Mouse (Mus musculus) heart, embryonic 11.5 days (tissue): ENCODE data around the gene Dand5. TPM values are rescaled to one million over a fixed set of nuclear protein-coding genes. Genes with fewer than 3 reads are reported as not detected.

ENCODE experiments used
- ATAC-seq: fragments of 200-750 bp; cut with Nextera tagmentation; replicated peaks from 2 replicates; pipeline ENCODE4 v1.8.0; 2017; ENCODE audit warnings: moderate library complexity; ENCODE audit not compliant: insufficient number of reproducible peaks, low FRiP score, low TSS enrichment
- H3K27ac ChIP-seq: fragments of 300-500 bp; sonication (generic); 2 replicates; pipeline ENCODE4 v1.5.1; 2014; ENCODE audit warnings: mild to moderate bottlenecking, low read depth, low read length
- H3K27me3 ChIP-seq: fragments of 300-500 bp; sonication (generic); 2 replicates; pipeline ENCODE4 v1.6.1; 2014; ENCODE audit warnings: mild to moderate bottlenecking, low read length, mixed read lengths; ENCODE audit not compliant: control insufficient read depth, insufficient read depth
- H3K36me3 ChIP-seq: fragments of 300-500 bp; sonication (generic); 2 replicates; pipeline ENCODE4 v1.6.1; 2014; ENCODE audit warnings: mild to moderate bottlenecking, low read length, moderate library complexity, mixed read lengths; ENCODE audit not compliant: control insufficient read depth, insufficient read depth
- H3K4me1 ChIP-seq: fragments of 300-500 bp; sonication (generic); 2 replicates; pipeline ENCODE4 v1.6.1; 2014; ENCODE audit warnings: low read length; ENCODE audit not compliant: control insufficient read depth, insufficient read depth
- H3K4me2 ChIP-seq: fragments of 300-500 bp; sonication (generic); 2 replicates; pipeline ENCODE4 v1.6.1; 2014; ENCODE audit warnings: mild to moderate bottlenecking, moderate library complexity
- H3K4me3 ChIP-seq: fragments of 300-500 bp; sonication (generic); 2 replicates; pipeline ENCODE4 v1.5.1; 2014; ENCODE audit warnings: low read depth, low read length
- H3K9ac ChIP-seq: fragments of 300-500 bp; sonication (generic); 2 replicates; pipeline ENCODE4 v1.6.1; 2014; ENCODE audit warnings: mild to moderate bottlenecking, low read depth, low read length, moderate library complexity
- H3K9me3 ChIP-seq: fragments of 300-500 bp; sonication (generic); replicated peaks from 2 replicates; pipeline ENCODE4 v1.6.1; 2016; ENCODE audit warnings: low read length; ENCODE audit not compliant: control insufficient read depth
- WGBS: fragments of 180-500 bp; shearing (Covaris S2); extraction: QIAGEN DNeasy Blood & Tissue Kit; methylation state at CpG from one replicate; pipeline ENCODE4 v1.1.7; 2014; ENCODE audit not compliant: insufficient replicate concordance; 5-methylcytosine and 5-hydroxymethylcytosine counted together
- polyA plus RNA-seq: library from polyadenylated mRNA; unstranded; fragments of >200 nt; fragmentation: Nextera tagmentation; extraction: Ambion mirVana; gene quantifications from 2 replicates; pipeline ENCODE4 v1.2.1, GENCODE M21; 2014

Gene Dand5
- polyA plus RNA-seq, 1 experiment from 2014 or later = 5.0 TPM

DNA sequence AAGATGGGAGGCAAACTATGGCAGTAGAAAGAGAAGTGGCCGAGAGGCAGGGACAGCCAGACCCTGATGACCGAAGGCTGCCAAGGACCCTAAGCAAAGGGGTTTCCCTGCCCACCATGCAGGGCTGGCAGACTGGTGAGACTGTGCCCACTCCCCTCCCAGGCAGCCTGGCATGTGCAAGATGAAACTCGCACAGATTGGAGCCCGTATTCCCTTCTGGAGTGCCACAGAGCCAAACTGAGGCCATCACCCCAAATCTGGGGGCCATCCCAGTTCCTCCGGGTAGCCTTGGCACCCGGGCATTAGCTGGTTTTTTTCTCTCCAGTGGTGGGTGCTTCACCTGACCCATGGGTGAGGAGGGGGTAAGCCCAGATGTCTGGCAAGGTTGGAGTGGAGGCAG, 24.7 kb downstream of the Dand5 start:
- Histone ChIP-seq H3K4me3 (no peak overlapping the region), H3K4me1 (peaks cover 9% of the 10 kb centered on the region; the same call in 1 of the 2 replicates), H3K9me3 (no peaks in the 10 kb centered on the region), H3K27me3 (peaks cover 86% of the 10 kb centered on the region), H3K9ac (no peak overlapping the region), H3K36me3 (no peaks in the 10 kb centered on the region), H3K27ac (no peak overlapping the region), H3K4me2 (no peak overlapping the region)
- ATAC-seq = no peak
- WGBS = 75% methylated on average over 6 of the region's 6 CpGs

DNA sequence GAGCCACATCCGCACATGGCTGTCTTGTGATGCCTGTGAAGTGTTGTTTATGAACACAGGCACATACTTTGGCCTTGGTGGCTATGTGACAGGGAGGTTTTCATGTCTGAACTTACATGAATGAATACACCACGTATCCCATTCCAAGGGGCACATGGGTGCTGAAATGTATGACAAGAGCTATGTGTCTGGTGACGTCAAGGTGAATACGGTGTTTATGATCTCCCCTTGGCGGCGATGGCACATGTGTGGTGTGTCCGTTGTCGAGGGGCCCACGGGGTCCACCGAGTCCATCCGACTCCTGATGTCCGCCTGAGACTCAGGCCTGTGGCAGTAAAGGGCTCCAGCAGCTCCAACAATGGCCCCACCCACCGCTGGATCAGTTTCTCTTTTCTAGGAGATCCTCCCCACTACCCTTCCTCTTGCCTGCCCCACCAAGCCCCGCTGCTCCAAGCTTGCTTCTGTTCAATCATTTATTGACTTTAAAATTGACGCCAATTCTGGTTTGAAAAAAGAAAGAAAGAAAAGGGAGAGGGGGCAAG, 25.3 kb downstream of the Dand5 start:
- Histone ChIP-seq H3K4me3 (no peak overlapping the region), H3K4me2 (no peak overlapping the region), H3K27ac (no peak overlapping the region), H3K27me3 (peaks cover 84% of the 10 kb centered on the region), H3K4me1 (peaks cover 9% of the 10 kb centered on the region; the same call in 1 of the 2 replicates), H3K36me3 (no peaks in the 10 kb centered on the region), H3K9ac (no peak overlapping the region), H3K9me3 (no peaks in the 10 kb centered on the region)
- WGBS = 76% methylated on average over 15 of the region's 15 CpGs
- ATAC-seq = no peak

DNA sequence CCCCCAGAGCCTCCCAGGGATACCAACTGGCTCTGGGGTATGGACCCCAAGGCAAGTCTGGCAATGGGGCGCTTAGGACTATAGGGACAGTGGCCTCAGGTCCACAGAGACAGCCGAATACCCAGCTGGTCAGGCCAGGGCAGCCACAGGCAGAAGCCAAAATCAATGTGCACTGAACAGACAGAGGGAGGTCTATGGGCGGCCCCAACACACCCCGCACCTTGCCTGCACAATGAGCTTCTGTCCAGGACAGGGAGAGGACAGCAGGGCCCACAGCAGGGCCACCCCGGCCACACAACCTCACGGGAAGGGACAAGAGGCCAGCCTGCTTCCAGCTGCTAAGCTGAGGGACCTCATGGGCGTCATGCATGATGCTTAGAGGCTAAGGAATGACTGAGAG, 28.1 kb downstream of the Dand5 start:
- Histone ChIP-seq H3K9me3 (no peaks in the 10 kb centered on the region), H3K4me3 (no peak overlapping the region), H3K27ac (no peak overlapping the region), H3K36me3 (no peaks in the 10 kb centered on the region), H3K4me2 (no peak overlapping the region), H3K27me3 (peaks cover 87% of the 10 kb centered on the region), H3K4me1 (peaks cover 9% of the 10 kb centered on the region; the same call in 1 of the 2 replicates), H3K9ac (no peak overlapping the region)
- ATAC-seq = no peak
- WGBS = 58% methylated on average over 7 of the region's 7 CpGs

GRCm38 (mm10) chr8:84793791-84794485, 28.7 kb downstream of the Dand5 start:
- H3K27ac ChIP-seq = no peak overlapping the region
- H3K36me3 ChIP-seq = no peaks in the 10 kb centered on the region
- no peak overlapping the region; the same call in 1 of the 2 replicates for H3K4me3 ChIP-seq
- no peaks in the 10 kb centered on the region for H3K9me3 ChIP-seq
- no peak overlapping the region; the same call in 1 of the 2 replicates for H3K9ac ChIP-seq
- no peak for ATAC-seq
- WGBS = 53% methylated on average over 13 of the region's 13 CpGs
- H3K4me1 ChIP-seq = peaks cover 7% of the 10 kb centered on the region; the same call in 1 of the 2 replicates
- no peak overlapping the region for H3K4me2 ChIP-seq
- peaks cover 87% of the 10 kb centered on the region for H3K27me3 ChIP-seq

- H3K9me3 ChIP-seq = no peaks in the 10 kb centered on the region
- peaks cover 87% of the 10 kb centered on the region for H3K27me3 ChIP-seq
- no peak overlapping the region for H3K4me2 ChIP-seq
- WGBS = 78% methylated on average over 9 of the region's 9 CpGs
- H3K4me3 ChIP-seq = no peak overlapping the region
- H3K27ac ChIP-seq = no peak overlapping the region
- H3K4me1 ChIP-seq = 0 out of 2 replicates have a peak, but pooled peaks cover 3% of the 10 kb centered on the region
- no peak for ATAC-seq
- no peaks in the 10 kb centered on the region for H3K36me3 ChIP-seq
- H3K9ac ChIP-seq = no peak overlapping the region
These were observed 29.5 kb downstream of the Dand5 start for GRCm38 (mm10) chr8:84793134-84793533.

GRCm38 (mm10) chr8:84792429-84792947, 30.1 kb downstream of the Dand5 start:
- WGBS = 68% methylated on average over 12 of the region's 12 CpGs
- H3K9ac ChIP-seq = no peak overlapping the region

DNA sequence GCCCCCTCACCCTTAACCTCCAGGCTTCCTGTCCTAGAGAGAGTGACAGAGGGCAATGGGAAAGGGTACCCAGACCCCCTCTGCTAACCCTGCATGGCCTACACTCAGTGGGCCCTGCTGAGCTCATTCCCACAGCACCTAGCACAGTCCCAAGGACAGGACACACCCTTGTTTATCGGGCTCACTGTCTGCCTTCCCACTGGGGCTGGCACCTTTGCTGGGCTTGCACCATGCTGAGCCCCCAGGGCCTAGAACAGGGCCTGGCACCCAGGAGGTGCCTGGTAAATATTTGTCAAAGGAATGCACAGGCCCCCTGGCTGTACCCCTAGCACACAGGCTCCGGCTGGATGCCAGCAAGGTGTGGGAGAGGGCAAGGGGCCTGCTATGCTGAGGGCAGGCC, 32.1 kb downstream of the Dand5 start:
- Histone ChIP-seq H3K36me3 (no peaks in the 10 kb centered on the region), H3K4me1 (peaks cover 8% of the 10 kb centered on the region), H3K4me3 (no peak overlapping the region), H3K9ac (0 out of 2 replicates have a peak overlapping the region, but pooled peaks have one; percentile 28), H3K9me3 (no peaks in the 10 kb centered on the region), H3K27ac (no peak overlapping the region), H3K4me2 (no peak overlapping the region), H3K27me3 (peaks cover 87% of the 10 kb centered on the region)
- ATAC-seq = no peak
- 72% methylated on average over 2 of the region's 2 CpGs for WGBS

More at GRCm38 (mm10) chr8:84792429-84792947, 30.1 kb downstream of the Dand5 start:
- Histone ChIP-seq H3K4me3 (no peak overlapping the region), H3K4me2 (no peak overlapping the region), H3K4me1 (0 out of 2 replicates have a peak, but pooled peaks cover 3% of the 10 kb centered on the region), H3K36me3 (no peaks in the 10 kb centered on the region), H3K9me3 (no peaks in the 10 kb centered on the region), H3K27ac (no peak overlapping the region), H3K27me3 (peaks cover 87% of the 10 kb centered on the region)
- no peak for ATAC-seq

DNA sequence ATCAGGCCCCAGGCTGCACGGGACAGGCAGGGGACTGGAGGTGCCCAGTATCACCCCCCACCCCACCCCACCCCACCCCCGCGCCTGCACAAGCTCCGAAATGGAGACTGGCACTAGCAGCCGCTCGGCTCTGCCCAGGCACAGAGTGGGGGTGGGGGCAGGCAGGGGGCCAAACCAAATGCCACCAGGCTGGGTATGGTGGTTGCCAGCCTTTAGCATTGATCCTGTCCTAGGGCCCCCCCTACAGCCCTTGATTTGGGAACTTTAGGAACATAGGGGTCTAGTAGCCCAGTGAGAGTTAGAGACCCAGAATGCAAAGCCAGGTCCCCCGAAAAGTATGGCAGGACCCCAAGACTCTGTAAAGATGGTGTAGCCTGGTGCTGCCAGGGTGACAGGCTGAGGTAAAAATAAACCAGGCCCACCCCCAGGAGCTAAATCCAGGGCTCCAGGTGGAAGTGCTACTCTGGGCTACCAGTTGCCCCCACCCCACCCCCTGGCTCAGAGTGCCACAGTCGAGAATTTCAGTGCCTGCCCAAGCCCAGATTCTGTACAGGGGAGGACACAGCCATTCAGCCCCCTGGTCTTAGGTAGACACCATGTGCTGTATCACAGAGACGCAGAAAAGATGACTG, 32.7 kb downstream of the Dand5 start:
- Histone ChIP-seq H3K27ac (no peak overlapping the region), H3K4me2 (no peak overlapping the region), H3K4me3 (no peak overlapping the region), H3K36me3 (no peaks in the 10 kb centered on the region), H3K9me3 (no peaks in the 10 kb centered on the region), H3K4me1 (peaks cover 9% of the 10 kb centered on the region), H3K9ac (no peak overlapping the region), H3K27me3 (peaks cover 87% of the 10 kb centered on the region)
- WGBS = 62% methylated on average over 8 of the region's 9 CpGs
- no peak for ATAC-seq
